1 mouse cellular context compared by ENCODE assay signal in genomic region chr5:115125211-115125871, GRCm38 (mm10).
A peak's percentile ranks its signal among the peaks of the same experiment; 100 is the strongest.
TF ChIP-seq lines count a peak whose summit lies in the region.

No protein-coding gene starts in this region.

TF ChIP-seq in CH12.LX, 34 proteins besides CTCF, POLR2A, EP300 and RAD21 (continued from another document):
- TF ChIP-seq ELF1 (IDR thresholded peaks at IDR 0.05; ENCODE audit: low read depth, low read length) = peak; percentile 57; the same call in 1 of the 2 replicates
- TF ChIP-seq IRF4 (IDR thresholded peaks at IDR 0.05; ENCODE audit: low read depth, low read length) = peak; percentile 29; the same call in 1 of the 2 replicates
- TF ChIP-seq NELFE (IDR thresholded peaks at IDR 0.05; ENCODE audit: low read depth, low read length) = peak; percentile 33; the same call in 1 of the 2 replicates
- peak; percentile 31 for TF ChIP-seq ZC3H11A (IDR thresholded peaks at IDR 0.05; ENCODE audit: low read depth, low read length)
- no peak for TF ChIP-seq SIN3A (IDR thresholded peaks at IDR 0.05; ENCODE audit: low read length)
